Mouse (Mus musculus) midbrain, embryonic 11.5 days (tissue): ENCODE measurements around the gene Shc3. TPM values are rescaled to one million over a fixed set of nuclear protein-coding genes. Genes with fewer than 3 reads are reported as not detected.

Experiments used
- ATAC-seq: fragments of 200-750 bp; cut with Nextera tagmentation; 2 replicates; pipeline ENCODE4 v1.8.0; 2017; ENCODE audit warnings: moderate TSS enrichment, moderate library complexity; ENCODE audit not compliant: low FRiP score
- DNase-seq: peaks from one replicate; pipeline ENCODE4 v3.0.0; 2015; ENCODE audit warnings: low spot score; ENCODE audit errors: missing footprints
- H3K27ac ChIP-seq: fragments of 300-500 bp; sonication (generic); 2 replicates; pipeline ENCODE4 v1.5.1; 2014; ENCODE audit warnings: low read depth, low read length
- H3K27me3 ChIP-seq: fragments of 300-500 bp; sonication (generic); 2 replicates; pipeline ENCODE4 v1.6.1; 2014; ENCODE audit warnings: mild to moderate bottlenecking, low read length, moderate library complexity, mixed read lengths; ENCODE audit not compliant: control insufficient read depth, insufficient read depth
- H3K36me3 ChIP-seq: fragments of 300-500 bp; sonication (generic); 2 replicates; pipeline ENCODE4 v1.6.1; 2014; ENCODE audit warnings: mild to moderate bottlenecking, low read length, moderate library complexity, mixed read lengths; ENCODE audit not compliant: control insufficient read depth, insufficient read depth
- H3K4me1 ChIP-seq: fragments of 300-500 bp; sonication (generic); 2 replicates; pipeline ENCODE4 v1.6.1; 2014; ENCODE audit warnings: low read length; ENCODE audit not compliant: control insufficient read depth, insufficient read depth
- H3K4me2 ChIP-seq: fragments of 300-500 bp; sonication (generic); 2 replicates; pipeline ENCODE4 v1.6.1; 2014; ENCODE audit warnings: mild to moderate bottlenecking, moderate library complexity
- H3K4me3 ChIP-seq: fragments of 300-500 bp; sonication (generic); 2 replicates; pipeline ENCODE4 v1.5.1; 2014; ENCODE audit warnings: low read depth, low read length
- H3K9ac ChIP-seq: fragments of 300-500 bp; sonication (generic); 2 replicates; pipeline ENCODE4 v1.6.1; 2014; ENCODE audit warnings: low read length
- H3K9me3 ChIP-seq: fragments of 300-500 bp; sonication (generic); 2 replicates; pipeline ENCODE4 v1.6.1; 2016; ENCODE audit warnings: low read length; ENCODE audit not compliant: control insufficient read depth
- WGBS: fragments of 180-500 bp; shearing (Covaris S2); extraction: QIAGEN DNeasy Blood & Tissue Kit; methylation state at CpG from one replicate; pipeline ENCODE4 v1.1.7; 2014; 5-methylcytosine and 5-hydroxymethylcytosine counted together
- polyA plus RNA-seq: library from polyadenylated mRNA; unstranded; fragments of >200 nt; fragmentation: Nextera tagmentation; extraction: Ambion mirVana; gene quantifications from 2 replicates; pipeline ENCODE4 v1.2.1, GENCODE M21; 2014

The Shc3 gene
- polyA plus RNA-seq, 1 experiment from 2014 or later = 5.7 TPM

GRCm38 (mm10) chr13:51392256-51392655 is 177.0 kb downstream of the Shc3 start:
- Histone ChIP-seq H3K36me3 (no peaks in the 10 kb centered on the region), H3K27ac (no peak overlapping the region), H3K4me2 (no peak overlapping the region), H3K27me3 (no peaks in the 10 kb centered on the region), H3K9me3 (no peaks in the 10 kb centered on the region; the same call in 1 of the 2 replicates), H3K4me1 (peaks cover 2% of the 10 kb centered on the region; the same call in 1 of the 2 replicates), H3K9ac (no peak overlapping the region), H3K4me3 (no peak overlapping the region)
- DNase-seq (no peak), ATAC-seq (no peak)
- WGBS = 20% methylated on average over 1 of the region's 1 CpGs

GRCm38 (mm10) chr13:51391359-51391916 is 177.8 kb downstream of the Shc3 start:
- Histone ChIP-seq H3K27me3 (no peaks in the 10 kb centered on the region), H3K36me3 (no peaks in the 10 kb centered on the region), H3K4me3 (no peak overlapping the region), H3K4me2 (no peak overlapping the region), H3K27ac (no peak overlapping the region), H3K9me3 (no peaks in the 10 kb centered on the region; the same call in 1 of the 2 replicates), H3K9ac (no peak overlapping the region), H3K4me1 (peaks cover 2% of the 10 kb centered on the region; the same call in 1 of the 2 replicates)
- WGBS = 89% methylated on average over 6 of the region's 6 CpGs
- DNase-seq = no peak
- ATAC-seq = no peak

- 70% methylated on average over 4 of the region's 4 CpGs for WGBS
- Histone ChIP-seq H3K4me2 (no peak overlapping the region), H3K4me1 (peaks cover 2% of the 10 kb centered on the region; the same call in 1 of the 2 replicates), H3K27me3 (no peaks in the 10 kb centered on the region), H3K9me3 (no peaks in the 10 kb centered on the region; the same call in 1 of the 2 replicates), H3K36me3 (no peaks in the 10 kb centered on the region), H3K4me3 (no peak overlapping the region), H3K27ac (no peak overlapping the region), H3K9ac (no peak overlapping the region)
- ATAC-seq (no peak), DNase-seq (no peak)
These were observed 178.8 kb downstream of the Shc3 start for GRCm38 (mm10) chr13:51390398-51390797.

GRCm38 (mm10) chr13:51387908-51388307 is 181.3 kb downstream of the Shc3 start:
- Histone ChIP-seq H3K4me1 (peaks cover 2% of the 10 kb centered on the region; the same call in 1 of the 2 replicates), H3K9me3 (no peaks in the 10 kb centered on the region), H3K4me2 (no peak overlapping the region), H3K27me3 (no peaks in the 10 kb centered on the region), H3K9ac (no peak overlapping the region), H3K36me3 (no peaks in the 10 kb centered on the region), H3K27ac (no peak overlapping the region), H3K4me3 (no peak overlapping the region)
- DNase-seq (no peak), ATAC-seq (no peak)
- 53% methylated on average over 4 of the region's 4 CpGs for WGBS

- no peak for ATAC-seq
- 65% methylated on average over 2 of the region's 2 CpGs for WGBS
- H3K36me3 ChIP-seq = no peaks in the 10 kb centered on the region
These were observed 184.3 kb downstream of the Shc3 start for GRCm38 (mm10) chr13:51384899-51385298.

GRCm38 (mm10) chr13:51381498-51381897 is 187.7 kb downstream of the Shc3 start:
- 93% methylated on average over 6 of the region's 6 CpGs for WGBS
- H3K27ac ChIP-seq = no peak overlapping the region
- H3K4me3 ChIP-seq = no peak overlapping the region
- H3K4me2 ChIP-seq = no peak overlapping the region
- H3K27me3 ChIP-seq = no peaks in the 10 kb centered on the region
- no peaks in the 10 kb centered on the region; the same call in 1 of the 2 replicates for H3K9me3 ChIP-seq
- no peak overlapping the region for H3K9ac ChIP-seq
- ATAC-seq = no peak
- H3K4me1 ChIP-seq = peaks cover 20% of the 10 kb centered on the region
- no peaks in the 10 kb centered on the region for H3K36me3 ChIP-seq
- DNase-seq = no peak

More at GRCm38 (mm10) chr13:51384899-51385298, 184.3 kb downstream of the Shc3 start:
- no peak overlapping the region for H3K9ac ChIP-seq
- no peak overlapping the region for H3K27ac ChIP-seq
- H3K4me2 ChIP-seq = no peak overlapping the region
- H3K9me3 ChIP-seq = no peaks in the 10 kb centered on the region
- H3K27me3 ChIP-seq = no peaks in the 10 kb centered on the region
- no peak for DNase-seq
- H3K4me3 ChIP-seq = no peak overlapping the region
- H3K4me1 ChIP-seq = peaks cover 4% of the 10 kb centered on the region; the same call in 1 of the 2 replicates

Other genes starting within 250 kb of the Shc3 start
- gene S1pr3, start 160.8 kb downstream of the Shc3 start, polyA plus RNA-seq = 41.2 and 41.6 TPM in 2 replicates
- 364 and 404 TPM in 2 replicates for gene Cks2, start 75.8 kb upstream of the Shc3 start, polyA plus RNA-seq
- 22.7 and 28.5 TPM in 2 replicates for gene Secisbp2, start 82.3 kb upstream of the Shc3 start, polyA plus RNA-seq
- gene Sema4d, start 224.3 kb upstream of the Shc3 start, polyA plus RNA-seq = 4.9 and 5.0 TPM in 2 replicates